Mouse (Mus musculus): Measurements from ENCODE around the gene Bend6. TPM values are rescaled to one million over a fixed set of nuclear protein-coding genes. Genes with fewer than 3 reads are reported as not detected.
A peak's percentile ranks its signal among the peaks of the same experiment; 100 is the strongest.

Bend6 gene
- polyA plus RNA-seq (2011; ENCODE audit: insufficient read length, low read depth, missing spikeins): 5.6 and 6.4 TPM in 2 replicates

GRCm38 (mm10) chr1:33907421-33908190 is at the start of gene Bend6:
Bend6 (minus strand) TSS chr1:33907816.
- peak within 1 kb of the TSS; percentile 70 for H3K4me3 ChIP-seq (ENCODE audit: insufficient read depth, low read length)
- H3K27ac ChIP-seq (ENCODE audit: insufficient read depth, low read length): no peak within 1 kb of the TSS
- H3K4me1 ChIP-seq (ENCODE audit: control insufficient read depth, insufficient read depth, low read length): peaks cover 12% of the 10 kb centered on the region
- TF ChIP-seq CTCF (IDR thresholded peaks at IDR 0.05; ENCODE audit: borderline replicate concordance, insufficient read depth, low read length): no peak
- 0 out of 2 replicates have a peak, but pooled peaks have one; percentile 39 for TF ChIP-seq POLR2A (IDR thresholded peaks at IDR 0.05; ENCODE audit: low read depth, low read length)

GRCm38 (mm10) chr1:33955626-33956025 is 48.0 kb upstream of the Bend6 start:
- TF ChIP-seq POLR2A (IDR thresholded peaks at IDR 0.05; ENCODE audit: low read depth, low read length) (no peak), CTCF (IDR thresholded peaks at IDR 0.05; ENCODE audit: borderline replicate concordance, insufficient read depth, low read length) (no peak)
- no peak overlapping the region for H3K4me3 ChIP-seq (ENCODE audit: insufficient read depth, low read length)
- no peaks in the 10 kb centered on the region for H3K4me1 ChIP-seq (ENCODE audit: control insufficient read depth, insufficient read depth, low read length)
- H3K27ac ChIP-seq (ENCODE audit: insufficient read depth, low read length): no peak overlapping the region

- no peak overlapping the region for H3K4me3 ChIP-seq (ENCODE audit: insufficient read depth, low read length)
- H3K4me1 ChIP-seq (ENCODE audit: control insufficient read depth, insufficient read depth, low read length): no peaks in the 10 kb centered on the region
- TF ChIP-seq CTCF (IDR thresholded peaks at IDR 0.05; ENCODE audit: borderline replicate concordance, insufficient read depth, low read length) (no peak), POLR2A (IDR thresholded peaks at IDR 0.05; ENCODE audit: low read depth, low read length) (no peak)
- no peak overlapping the region for H3K27ac ChIP-seq (ENCODE audit: insufficient read depth, low read length)
These were observed 40.9 kb upstream of the Bend6 start for GRCm38 (mm10) chr1:33948511-33948910.

GRCm38 (mm10) chr1:33947838-33948237 is 40.2 kb upstream of the Bend6 start:
- no peak overlapping the region for H3K27ac ChIP-seq (ENCODE audit: insufficient read depth, low read length)
- no peak for TF ChIP-seq POLR2A (IDR thresholded peaks at IDR 0.05; ENCODE audit: low read depth, low read length)
- TF ChIP-seq CTCF (IDR thresholded peaks at IDR 0.05; ENCODE audit: borderline replicate concordance, insufficient read depth, low read length): no peak
- H3K4me1 ChIP-seq (ENCODE audit: control insufficient read depth, insufficient read depth, low read length): no peaks in the 10 kb centered on the region
- H3K4me3 ChIP-seq (ENCODE audit: insufficient read depth, low read length): no peak overlapping the region

GRCm38 (mm10) chr1:33946601-33947395 is 39.2 kb upstream of the Bend6 start:
- no peaks in the 10 kb centered on the region for H3K4me1 ChIP-seq (ENCODE audit: control insufficient read depth, insufficient read depth, low read length)
- H3K4me3 ChIP-seq (ENCODE audit: insufficient read depth, low read length): no peak overlapping the region
- no peak for TF ChIP-seq CTCF (IDR thresholded peaks at IDR 0.05; ENCODE audit: borderline replicate concordance, insufficient read depth, low read length)
- no peak for TF ChIP-seq POLR2A (IDR thresholded peaks at IDR 0.05; ENCODE audit: low read depth, low read length)
- H3K27ac ChIP-seq (ENCODE audit: insufficient read depth, low read length): no peak overlapping the region

- Histone ChIP-seq H3K27ac (ENCODE audit: insufficient read depth, low read length) (no peak overlapping the region), H3K4me3 (ENCODE audit: insufficient read depth, low read length) (no peak overlapping the region), H3K4me1 (ENCODE audit: control insufficient read depth, insufficient read depth, low read length) (no peaks in the 10 kb centered on the region)
- no peak for TF ChIP-seq POLR2A (IDR thresholded peaks at IDR 0.05; ENCODE audit: low read depth, low read length)
- no peak for TF ChIP-seq CTCF (IDR thresholded peaks at IDR 0.05; ENCODE audit: borderline replicate concordance, insufficient read depth, low read length)
These were observed 38.1 kb upstream of the Bend6 start for GRCm38 (mm10) chr1:33945756-33946155.

GRCm38 (mm10) chr1:33944977-33945750 is 37.5 kb upstream of the Bend6 start:
- Histone ChIP-seq H3K27ac (ENCODE audit: insufficient read depth, low read length) (no peak overlapping the region), H3K4me1 (ENCODE audit: control insufficient read depth, insufficient read depth, low read length) (no peaks in the 10 kb centered on the region), H3K4me3 (ENCODE audit: insufficient read depth, low read length) (no peak overlapping the region)
- TF ChIP-seq CTCF (IDR thresholded peaks at IDR 0.05; ENCODE audit: borderline replicate concordance, insufficient read depth, low read length): no peak
- no peak for TF ChIP-seq POLR2A (IDR thresholded peaks at IDR 0.05; ENCODE audit: low read depth, low read length)

GRCm38 (mm10) chr1:33943943-33944342 is 36.3 kb upstream of the Bend6 start:
- TF ChIP-seq POLR2A (IDR thresholded peaks at IDR 0.05; ENCODE audit: low read depth, low read length) (no peak), CTCF (IDR thresholded peaks at IDR 0.05; ENCODE audit: borderline replicate concordance, insufficient read depth, low read length) (peak; percentile 29; the same call in 1 of the 2 replicates)
- Histone ChIP-seq H3K4me1 (ENCODE audit: control insufficient read depth, insufficient read depth, low read length) (no peaks in the 10 kb centered on the region), H3K27ac (ENCODE audit: insufficient read depth, low read length) (no peak overlapping the region), H3K4me3 (ENCODE audit: insufficient read depth, low read length) (no peak overlapping the region)

- no peak for TF ChIP-seq POLR2A (IDR thresholded peaks at IDR 0.05; ENCODE audit: low read depth, low read length)
- no peak for TF ChIP-seq CTCF (IDR thresholded peaks at IDR 0.05; ENCODE audit: borderline replicate concordance, insufficient read depth, low read length)
These were observed 35.0 kb upstream of the Bend6 start for GRCm38 (mm10) chr1:33942638-33943037.

More at GRCm38 (mm10) chr1:33942638-33943037, 35.0 kb upstream of the Bend6 start:
- no peaks in the 10 kb centered on the region for H3K4me1 ChIP-seq (ENCODE audit: control insufficient read depth, insufficient read depth, low read length)
- H3K27ac ChIP-seq (ENCODE audit: insufficient read depth, low read length): no peak overlapping the region
- H3K4me3 ChIP-seq (ENCODE audit: insufficient read depth, low read length): no peak overlapping the region

Measured in embryonic fibroblast, embryonic 13.5 days (primary cell).